Mouse (Mus musculus): Measurements from ENCODE around the gene Hist1h1d. TPM values are rescaled to one million over a fixed set of nuclear protein-coding genes. Genes with fewer than 3 reads are reported as not detected.
"Not testable (repeated sequence)": the region's sequence is repeated elsewhere in the genome, so short reads cannot be mapped to it uniquely, and the experiment has no call there.

The Hist1h1d gene
- polyA plus RNA-seq, 1 experiment from 2014 or later = 0.66 TPM

DNA sequence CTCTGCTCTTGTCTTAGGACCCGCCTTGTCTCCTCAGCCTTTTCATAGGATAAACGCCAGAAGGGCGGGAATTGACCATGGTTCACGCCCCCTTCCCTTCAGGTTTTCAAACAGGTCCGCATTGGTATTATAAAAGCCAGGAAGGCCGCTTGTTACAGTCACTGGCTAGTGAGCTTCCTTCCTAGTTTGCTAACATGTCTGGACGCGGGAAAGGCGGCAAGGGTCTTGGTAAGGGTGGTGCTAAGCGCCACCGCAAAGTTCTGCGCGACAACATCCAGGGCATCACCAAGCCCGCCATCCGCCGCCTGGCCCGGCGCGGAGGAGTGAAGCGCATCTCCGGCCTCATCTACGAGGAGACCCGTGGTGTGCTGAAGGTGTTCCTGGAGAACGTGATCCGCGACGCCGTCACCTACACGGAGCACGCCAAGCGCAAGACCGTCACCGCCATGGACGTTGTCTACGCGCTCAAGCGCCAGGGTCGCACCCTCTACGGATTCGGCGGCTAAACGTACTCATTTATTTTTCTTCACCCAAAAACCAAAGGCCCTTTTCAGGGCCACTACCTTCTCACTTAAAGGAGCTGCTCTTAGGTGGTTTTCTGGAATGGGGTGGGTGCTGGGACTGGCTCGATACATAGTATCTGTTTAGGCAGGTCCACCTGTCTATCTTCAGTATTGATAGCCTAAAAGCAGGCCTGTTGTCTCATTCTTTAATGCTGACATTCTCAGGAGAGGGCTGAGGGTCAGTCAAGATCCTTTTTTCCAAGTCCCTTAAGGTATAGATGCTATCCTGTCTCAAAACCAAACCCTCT lies 28.6 kb downstream of the Hist1h1d start, which contains the start of gene Hist1h4d:
Gene Hist1h4d (plus strand): TSS at position 191 of the 811 bp plus-strand sequence.
- ATAC-seq (replicated peaks; ENCODE audit: low FRiP score) = peak; percentile 93
- under 1% methylated on average over 43 of the region's 43 CpGs for WGBS

DNA sequence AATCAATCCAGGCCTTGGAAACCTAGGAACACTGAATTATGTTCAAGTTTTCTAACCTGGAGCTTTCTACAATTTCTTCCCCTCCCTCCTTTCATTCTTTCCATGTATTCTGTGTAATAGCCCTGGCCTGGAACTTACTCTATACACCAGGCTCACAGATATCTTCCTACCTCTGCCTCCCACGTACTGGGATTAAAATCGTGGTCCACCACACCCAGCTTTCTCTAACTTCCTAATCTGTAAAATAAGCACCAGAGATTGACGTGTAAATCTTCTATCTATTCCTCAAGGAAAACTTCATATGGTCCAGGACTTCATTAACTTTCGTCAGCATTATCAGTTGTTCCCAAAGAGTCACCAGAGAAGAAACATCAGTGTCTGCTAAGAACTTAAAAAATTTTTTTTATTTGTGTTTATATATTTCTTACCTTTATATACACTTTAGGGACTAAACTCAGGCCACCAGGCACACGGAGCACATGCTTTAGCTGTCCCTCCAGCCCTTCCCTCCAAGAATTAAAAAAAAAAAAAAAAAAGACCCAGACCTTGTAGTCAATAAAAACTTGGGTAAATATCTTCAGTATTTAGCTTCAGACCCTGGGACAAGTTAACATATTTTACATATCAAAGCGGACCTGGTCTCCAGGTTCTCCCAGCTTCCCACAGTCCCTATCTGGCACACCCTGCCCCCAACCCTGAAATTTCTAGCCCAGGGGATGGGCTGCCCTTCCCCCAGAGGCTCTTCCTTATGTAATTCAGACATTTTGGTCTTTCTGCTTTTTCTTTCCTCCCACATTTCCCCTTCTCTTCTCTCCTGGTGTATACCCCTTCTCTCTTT lies 29.4 kb downstream of the Hist1h1d start:
- H3K27ac ChIP-seq = peak overlapping the region; percentile 98
- peaks cover 32% of the 10 kb centered on the region for H3K4me1 ChIP-seq
- H3K27me3 ChIP-seq = no peaks in the 10 kb centered on the region
- peak overlapping the region; percentile 63 for H3K4me2 ChIP-seq
- H3K9me3 ChIP-seq (replicated peaks) = no peaks in the 10 kb centered on the region
- peak overlapping the region; percentile 48 for H3K4me3 ChIP-seq (replicated peaks)
- H3K36me3 ChIP-seq = no peaks in the 10 kb centered on the region
- no peak for ATAC-seq (replicated peaks; ENCODE audit: low FRiP score)
- peak overlapping the region; percentile 73 for H3K9ac ChIP-seq
- 7% methylated on average over 6 of the region's 6 CpGs for WGBS

More for the DNA sequence above, 28.6 kb downstream of the Hist1h1d start, which contains the start of gene Hist1h4d:
- Histone ChIP-seq H3K4me3 (replicated peaks) (peak within 1 kb of the TSS; percentile 48), H3K36me3 (no peaks in the 10 kb centered on the region), H3K4me2 (peak within 1 kb of the TSS; percentile 63), H3K27ac (peak within 1 kb of the TSS; percentile 98), H3K9ac (peak within 1 kb of the TSS; percentile 73), H3K9me3 (replicated peaks) (no peaks in the 10 kb centered on the region), H3K27me3 (no peaks in the 10 kb centered on the region), H3K4me1 (peaks cover 36% of the 10 kb centered on the region)

- H3K27me3 ChIP-seq = no peaks in the 10 kb centered on the region
- no peaks in the 10 kb centered on the region for H3K9me3 ChIP-seq (replicated peaks)
- peak overlapping the region; percentile 98 for H3K27ac ChIP-seq
- H3K4me3 ChIP-seq (replicated peaks) = peak overlapping the region; percentile 8; the same call in 1 of the 2 replicates
- H3K36me3 ChIP-seq = no peaks in the 10 kb centered on the region
- ATAC-seq (replicated peaks; ENCODE audit: low FRiP score) = no peak
- peak overlapping the region; percentile 5; the same call in 1 of the 2 replicates for H3K9ac ChIP-seq
- peaks cover 32% of the 10 kb centered on the region for H3K4me1 ChIP-seq
- H3K4me2 ChIP-seq = peak overlapping the region; percentile 63
These were observed 30.5 kb downstream of the Hist1h1d start for GRCm38 (mm10) chr13:23583387-23584068.

DNA sequence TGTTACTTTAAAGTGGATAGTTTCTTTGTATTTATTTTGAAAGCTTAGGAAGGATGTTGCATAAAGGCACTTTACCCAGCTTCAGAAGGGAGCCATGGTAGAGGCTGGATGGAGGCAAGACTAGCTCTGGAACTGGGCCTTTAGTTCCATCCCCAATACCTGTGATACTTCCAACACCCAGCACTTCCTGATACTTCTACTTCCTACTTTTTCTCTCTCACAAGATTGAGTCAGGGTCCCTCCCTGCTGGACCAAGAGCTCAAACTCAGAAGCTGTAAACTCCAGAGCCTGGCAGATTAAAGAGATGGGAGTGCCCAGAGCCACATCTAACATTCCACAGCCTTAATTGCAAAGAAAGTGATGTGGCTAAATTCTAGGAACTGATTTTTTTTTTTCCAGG lies 31.3 kb downstream of the Hist1h1d start:
- Histone ChIP-seq H3K36me3 (no peaks in the 10 kb centered on the region), H3K27me3 (no peaks in the 10 kb centered on the region), H3K9ac (peak overlapping the region; percentile 57), H3K4me3 (replicated peaks) (peak overlapping the region; percentile 49), H3K9me3 (replicated peaks) (no peaks in the 10 kb centered on the region), H3K27ac (peak overlapping the region; percentile 98), H3K4me1 (peaks cover 32% of the 10 kb centered on the region), H3K4me2 (peak overlapping the region; percentile 59)
- ATAC-seq (replicated peaks; ENCODE audit: low FRiP score) = no peak

- H3K9me3 ChIP-seq (replicated peaks) = no peaks in the 10 kb centered on the region
- H3K4me3 ChIP-seq (replicated peaks) = peak overlapping the region; percentile 49
- under 1% methylated on average over 21 of the region's 21 CpGs for WGBS
- peak overlapping the region; percentile 59 for H3K4me2 ChIP-seq
- H3K27ac ChIP-seq = peak overlapping the region; percentile 98
- no peak for ATAC-seq (replicated peaks; ENCODE audit: low FRiP score)
- H3K36me3 ChIP-seq = no peaks in the 10 kb centered on the region
- peak overlapping the region; percentile 57 for H3K9ac ChIP-seq
- no peaks in the 10 kb centered on the region for H3K27me3 ChIP-seq
- peaks cover 32% of the 10 kb centered on the region for H3K4me1 ChIP-seq
These were observed 32.0 kb downstream of the Hist1h1d start for GRCm38 (mm10) chr13:23585029-23585441.

- H3K9ac ChIP-seq = peak overlapping the region; percentile 57
- not testable (repeated sequence) for H3K36me3 ChIP-seq
- WGBS = 0% methylated on average over 25 of the region's 36 CpGs
These were observed 32.5 kb downstream of the Hist1h1d start for GRCm38 (mm10) chr13:23585442-23586098.

DNA sequence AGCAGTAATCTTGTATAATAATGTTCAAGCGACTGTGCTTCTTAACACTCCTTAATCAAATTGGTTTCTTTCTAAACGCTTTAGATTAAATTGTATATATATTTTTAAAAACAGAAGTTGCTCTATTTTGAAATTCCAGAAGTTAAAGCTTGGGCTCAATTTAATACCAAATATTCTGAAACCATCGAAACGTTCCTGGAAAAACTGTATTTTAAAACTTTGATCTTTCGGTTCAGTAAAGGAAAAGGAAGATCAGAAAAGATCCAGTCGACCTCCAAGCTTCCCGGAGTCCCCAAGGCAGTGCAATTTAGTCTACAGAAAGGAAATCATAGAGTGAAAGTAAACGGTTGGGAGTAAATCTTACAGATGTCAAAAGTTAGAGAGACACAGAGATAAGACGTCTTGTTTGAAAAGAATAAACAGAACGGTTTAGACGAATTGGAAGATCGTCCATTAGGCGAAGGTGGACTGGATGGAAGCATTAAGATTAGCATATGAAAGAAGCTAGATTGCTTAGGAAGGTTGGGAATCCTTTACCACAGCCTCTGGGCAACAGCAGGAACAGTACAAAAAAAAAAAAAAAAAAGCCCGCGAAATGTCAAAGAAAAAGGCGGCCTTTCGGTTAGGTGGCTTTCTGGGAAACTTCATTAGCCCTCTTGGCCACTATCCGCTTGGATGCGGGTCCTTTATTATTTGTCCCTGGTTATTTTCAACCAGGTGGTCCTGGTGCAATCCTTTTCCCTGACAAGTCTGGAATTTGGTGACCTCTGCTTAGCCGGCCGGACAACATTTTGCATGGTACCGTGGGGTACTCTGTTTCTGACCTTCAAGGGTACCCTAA lies 33.3 kb downstream of the Hist1h1d start:
- Histone ChIP-seq H3K4me2 (peak overlapping the region; percentile 59), H3K4me1 (peaks cover 32% of the 10 kb centered on the region), H3K9me3 (replicated peaks) (no peaks in the 10 kb centered on the region), H3K4me3 (replicated peaks) (peak overlapping the region; percentile 49), H3K9ac (peak overlapping the region; percentile 53), H3K27ac (peak overlapping the region; percentile 98), H3K36me3 (no peaks in the 10 kb centered on the region), H3K27me3 (no peaks in the 10 kb centered on the region)
- WGBS = 1% methylated on average over 22 of the region's 22 CpGs
- ATAC-seq (replicated peaks; ENCODE audit: low FRiP score) = no peak; the same call in 1 of the 2 replicates

More at GRCm38 (mm10) chr13:23585442-23586098, 32.5 kb downstream of the Hist1h1d start:
- H3K9me3 ChIP-seq (replicated peaks); H3K27me3 ChIP-seq: not testable (repeated sequence)
- Histone ChIP-seq H3K4me2 (peak overlapping the region; percentile 59), H3K4me1 (peaks cover 32% of the 10 kb centered on the region), H3K27ac (peak overlapping the region; percentile 98), H3K4me3 (replicated peaks) (peak overlapping the region; percentile 49)
- peak; percentile 87 for ATAC-seq (replicated peaks; ENCODE audit: low FRiP score)

DNA sequence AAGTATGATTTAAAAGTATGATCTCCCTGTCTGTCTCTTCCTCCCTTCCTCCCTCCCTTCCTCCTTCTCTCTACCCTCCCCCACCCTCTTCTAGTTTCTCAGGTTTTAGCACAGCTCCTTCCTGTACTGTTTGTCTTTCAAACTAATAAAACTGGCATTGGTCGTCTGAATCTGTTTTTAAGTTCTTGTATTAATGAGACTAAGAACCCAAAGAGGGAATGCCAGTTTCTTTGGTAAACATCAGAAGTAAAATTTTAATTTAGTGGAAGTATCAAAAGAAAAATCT lies 33.8 kb downstream of the Hist1h1d start:
- WGBS = 3% methylated on average over 1 of the region's 1 CpGs
- peak overlapping the region; percentile 53 for H3K9ac ChIP-seq
- peak overlapping the region; percentile 59 for H3K4me2 ChIP-seq
- no peaks in the 10 kb centered on the region for H3K36me3 ChIP-seq
- peaks cover 31% of the 10 kb centered on the region for H3K4me1 ChIP-seq
- ATAC-seq (replicated peaks; ENCODE audit: low FRiP score) = no peak
- no peaks in the 10 kb centered on the region for H3K27me3 ChIP-seq
- H3K4me3 ChIP-seq (replicated peaks) = peak overlapping the region; percentile 49
- no peaks in the 10 kb centered on the region for H3K9me3 ChIP-seq (replicated peaks)
- peak overlapping the region; percentile 98 for H3K27ac ChIP-seq

- Histone ChIP-seq H3K27ac (no peak overlapping the region), H3K27me3 (no peaks in the 10 kb centered on the region), H3K9ac (no peak overlapping the region), H3K9me3 (replicated peaks) (no peaks in the 10 kb centered on the region), H3K36me3 (no peaks in the 10 kb centered on the region), H3K4me2 (no peak overlapping the region), H3K4me1 (peaks cover 17% of the 10 kb centered on the region), H3K4me3 (replicated peaks) (no peak overlapping the region)
- no peak for ATAC-seq (replicated peaks; ENCODE audit: low FRiP score)
- 93% methylated on average over 7 of the region's 7 CpGs for WGBS
These were observed 38.1 kb downstream of the Hist1h1d start for GRCm38 (mm10) chr13:23591206-23591605.

GRCm38 (mm10) chr13:23591886-23592285 lies 38.8 kb downstream of the Hist1h1d start:
- H3K36me3 ChIP-seq; H3K9ac ChIP-seq; H3K4me3 ChIP-seq (replicated peaks); ATAC-seq (replicated peaks; ENCODE audit: low FRiP score); H3K9me3 ChIP-seq (replicated peaks); H3K4me2 ChIP-seq; H3K27me3 ChIP-seq; H3K27ac ChIP-seq: not testable (repeated sequence)
- peaks cover 11% of the 10 kb centered on the region for H3K4me1 ChIP-seq
- 77% methylated on average over 7 of the region's 7 CpGs for WGBS

GRCm38 (mm10) chr13:23592614-23593013 lies 39.6 kb downstream of the Hist1h1d start:
- ATAC-seq (replicated peaks; ENCODE audit: low FRiP score) = no peak
- Histone ChIP-seq H3K4me2 (no peak overlapping the region), H3K27ac (peak overlapping the region; percentile 88), H3K36me3 (no peaks in the 10 kb centered on the region), H3K27me3 (no peaks in the 10 kb centered on the region), H3K9me3 (replicated peaks) (no peaks in the 10 kb centered on the region), H3K4me1 (peaks cover 8% of the 10 kb centered on the region), H3K9ac (no peak overlapping the region), H3K4me3 (replicated peaks) (no peak overlapping the region)
- 66% methylated on average over 7 of the region's 7 CpGs for WGBS

All from kidney, embryonic 15.5 days (tissue).